Mouse (Mus musculus): ENCODE data around the gene Rftn1.

DNA sequence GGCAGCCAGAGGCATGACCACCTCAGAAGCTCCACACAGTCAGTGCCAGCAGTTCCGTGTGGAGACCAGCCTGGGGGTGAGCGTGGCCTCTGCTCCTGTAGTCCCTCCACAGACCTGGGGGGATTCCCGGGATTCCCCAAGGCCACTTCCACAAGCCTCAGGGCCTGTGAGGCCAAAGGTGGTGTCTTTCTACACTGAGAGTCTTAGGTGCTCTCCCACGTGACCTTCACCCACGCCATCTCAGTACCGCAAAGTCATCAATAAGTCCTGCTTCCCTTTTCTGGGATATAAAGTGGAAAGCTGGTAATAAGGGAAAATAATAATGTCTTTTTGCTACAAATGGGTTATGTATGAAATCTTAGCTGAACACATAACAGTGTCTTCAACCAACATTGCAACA lies 92.2 kb downstream of the Rftn1 start:
- TF ChIP-seq POLR2A (IDR thresholded peaks at IDR 0.05; ENCODE audit: low read depth, low read length) = no peak
- no peak for TF ChIP-seq CTCF (IDR thresholded peaks at IDR 0.05; ENCODE audit: extremely low read depth, insufficient read length, insufficient replicate concordance, low read depth, low read length)
